Mouse (Mus musculus): ENCODE measurements around the gene C1qtnf7.

Gene C1qtnf7

GRCm38 (mm10) chr5:43588791-43589439 is 73.6 kb downstream of the C1qtnf7 start:
- in situ Hi-C loops (cut with MboI; ENCODE audit: low pct_unique_long_range_greater_than_20kb in 1 of 2, low sequenced_read_pairs in 2 of 2, unreplicated experiment in 1 of 2): no loop called here

- in situ Hi-C loops (cut with MboI; ENCODE audit: low pct_unique_long_range_greater_than_20kb in 1 of 2, low sequenced_read_pairs in 2 of 2, unreplicated experiment in 1 of 2): no loop called here
These were observed 74.1 kb downstream of the C1qtnf7 start for GRCm38 (mm10) chr5:43589440-43589830.

- in situ Hi-C loops (cut with MboI; ENCODE audit: low pct_unique_long_range_greater_than_20kb in 1 of 2, low sequenced_read_pairs in 2 of 2, unreplicated experiment in 1 of 2): no loop called here
These were observed 75.0 kb downstream of the C1qtnf7 start for GRCm38 (mm10) chr5:43590311-43590731.

- in situ Hi-C loops (cut with MboI; ENCODE audit: low pct_unique_long_range_greater_than_20kb in 1 of 2, low sequenced_read_pairs in 2 of 2, unreplicated experiment in 1 of 2): no loop called here
These were observed 86.3 kb downstream of the C1qtnf7 start for GRCm38 (mm10) chr5:43601601-43602000.

GRCm38 (mm10) chr5:43602518-43602917 is 87.2 kb downstream of the C1qtnf7 start:
- in situ Hi-C loops (cut with MboI; ENCODE audit: low pct_unique_long_range_greater_than_20kb in 1 of 2, low sequenced_read_pairs in 2 of 2, unreplicated experiment in 1 of 2): no loop called here

GRCm38 (mm10) chr5:43603559-43603958 is 88.2 kb downstream of the C1qtnf7 start:
- in situ Hi-C loops (cut with MboI; ENCODE audit: low pct_unique_long_range_greater_than_20kb in 1 of 2, low sequenced_read_pairs in 2 of 2, unreplicated experiment in 1 of 2): no loop called here

GRCm38 (mm10) chr5:43608073-43608472 is 92.7 kb downstream of the C1qtnf7 start:
- in situ Hi-C loops (cut with MboI; ENCODE audit: low pct_unique_long_range_greater_than_20kb in 1 of 2, low sequenced_read_pairs in 2 of 2, unreplicated experiment in 1 of 2): no loop called here

GRCm38 (mm10) chr5:43609760-43610159 is 94.4 kb downstream of the C1qtnf7 start:
- in situ Hi-C loops (cut with MboI; ENCODE audit: low pct_unique_long_range_greater_than_20kb in 1 of 2, low sequenced_read_pairs in 2 of 2, unreplicated experiment in 1 of 2): no loop called here

GRCm38 (mm10) chr5:43621575-43622299 is 106.4 kb downstream of the C1qtnf7 start:
- in situ Hi-C loops (cut with MboI; ENCODE audit: low pct_unique_long_range_greater_than_20kb in 1 of 2, low sequenced_read_pairs in 2 of 2, unreplicated experiment in 1 of 2): no loop called here

- in situ Hi-C loops (cut with MboI; ENCODE audit: low pct_unique_long_range_greater_than_20kb in 1 of 2, low sequenced_read_pairs in 2 of 2, unreplicated experiment in 1 of 2): loop anchor here in 1 of 2 experiments (25.0 kb wide), 1 partner anchor 213 kb away; no protein-coding TSS in a partner anchor
These were observed 110.1 kb downstream of the C1qtnf7 start for GRCm38 (mm10) chr5:43625407-43625806.

GRCm38 (mm10) chr5:43634071-43634601 is 118.8 kb downstream of the C1qtnf7 start:
- in situ Hi-C loops (cut with MboI; ENCODE audit: low pct_unique_long_range_greater_than_20kb in 1 of 2, low sequenced_read_pairs in 2 of 2, unreplicated experiment in 1 of 2): loop anchor here in 1 of 2 experiments (25.0 kb wide), 1 partner anchor 222 kb away; no protein-coding TSS in a partner anchor

GRCm38 (mm10) chr5:43634602-43635081 is 119.3 kb downstream of the C1qtnf7 start:
- in situ Hi-C loops (cut with MboI; ENCODE audit: low pct_unique_long_range_greater_than_20kb in 1 of 2, low sequenced_read_pairs in 2 of 2, unreplicated experiment in 1 of 2): loop anchor here in 1 of 2 experiments (25.0 kb wide), 1 partner anchor 222 kb away; no protein-coding TSS in a partner anchor

GRCm38 (mm10) chr5:43645020-43645419 is 129.7 kb downstream of the C1qtnf7 start:
- in situ Hi-C loops (cut with MboI; ENCODE audit: low pct_unique_long_range_greater_than_20kb in 1 of 2, low sequenced_read_pairs in 2 of 2, unreplicated experiment in 1 of 2): loop anchor here in 1 of 2 experiments (25.0 kb wide), 1 partner anchor 233 kb away; no protein-coding TSS in a partner anchor

- in situ Hi-C loops (cut with MboI; ENCODE audit: low pct_unique_long_range_greater_than_20kb in 1 of 2, low sequenced_read_pairs in 2 of 2, unreplicated experiment in 1 of 2): loop anchor here in 1 of 2 experiments (25.0 kb wide), 1 partner anchor 235 kb away; no protein-coding TSS in a partner anchor
These were observed 131.9 kb downstream of the C1qtnf7 start for GRCm38 (mm10) chr5:43647098-43647774.

GRCm38 (mm10) chr5:43661498-43661897 is 146.2 kb downstream of the C1qtnf7 start:
- in situ Hi-C loops (cut with MboI; ENCODE audit: low pct_unique_long_range_greater_than_20kb in 1 of 2, low sequenced_read_pairs in 2 of 2, unreplicated experiment in 1 of 2): no loop called here

- in situ Hi-C loops (cut with MboI; ENCODE audit: low pct_unique_long_range_greater_than_20kb in 1 of 2, low sequenced_read_pairs in 2 of 2, unreplicated experiment in 1 of 2): no loop called here
These were observed 146.9 kb downstream of the C1qtnf7 start, which contains the start of gene Cc2d2a for GRCm38 (mm10) chr5:43661997-43662961. Gene Cc2d2a (plus strand): TSS chr5:43662346.

- in situ Hi-C loops (cut with MboI; ENCODE audit: low pct_unique_long_range_greater_than_20kb in 1 of 2, low sequenced_read_pairs in 2 of 2, unreplicated experiment in 1 of 2): no loop called here
These were observed 148.2 kb downstream of the C1qtnf7 start for GRCm38 (mm10) chr5:43663531-43663930.
